ENCODE assay signal across 7 mouse cellular contexts in the genomic region with DNA sequence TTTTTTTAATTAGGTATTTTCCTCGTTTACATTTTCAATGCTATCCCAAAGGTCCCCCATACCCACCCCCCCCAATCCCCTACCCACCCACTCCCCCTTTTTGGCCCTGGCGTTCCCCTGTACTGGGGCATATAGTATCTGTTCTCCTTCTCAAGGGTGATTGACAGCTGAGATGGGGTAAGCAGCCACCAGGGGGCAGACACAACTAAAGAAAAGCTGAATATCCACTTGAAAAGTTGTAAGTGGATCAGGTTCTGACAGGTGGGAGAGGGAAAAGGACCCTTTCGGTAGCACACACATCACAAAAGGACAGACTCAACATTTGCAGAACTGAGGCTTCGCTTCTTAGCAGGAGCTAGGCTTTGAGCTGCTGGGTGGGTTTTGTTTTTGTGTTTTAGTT.
DNase-seq lines count a peak whose midpoint lies in the region; TF ChIP-seq lines count a peak whose summit lies in the region.
"Not testable (repeated sequence)": the region's sequence is repeated elsewhere in the genome, so short reads cannot be mapped to it uniquely, and the experiment has no call there.

No protein-coding gene starts in this region.

- TF ChIP-seq CTCF in left cerebral cortex, adult 2 months (IDR thresholded peaks at IDR 0.05): peak; percentile 57

- peak; percentile 76 for DNase-seq in R1 (ENCODE audit: low read depth, low spot score)
- DNase-seq in cerebellum, postnatal 14 days: peak; percentile 39 to 62
- peak; percentile 60 for DNase-seq in gastrocnemius, postnatal 10 days
- DNase-seq in kidney, adult 11 months: peak; percentile 45
- peak; percentile 31 to 43 for DNase-seq in left cerebral cortex, adult 2 months (ENCODE audit: extremely low spot score in 1 of 2, low spot score in 2 of 2)
- peak; percentile 32 to 66 for DNase-seq in lung, postnatal 4 days
- peak; percentile 16 for DNase-seq in spleen, adult 12 weeks (ENCODE audit: low spot score)

- intact Hi-C loops in left cerebral cortex, adult 2 months (cut with DNase I): loop anchor here (10.0 kb wide), 1 partner anchor 502 kb away; no protein-coding TSS in a partner anchor

- H3K4me3 ChIP-seq in left cerebral cortex, adult 2 months: not testable (repeated sequence)

- not testable (repeated sequence) for H3K27ac ChIP-seq in left cerebral cortex, adult 2 months

Comparison
In these comparisons a context has a peak if more than half of its experiments do, and no peak if none do; other contexts are left out.
1. DNase-seq: peak in every context shown above with its lines; median percentile 76 in R1; 60 in gastrocnemius, postnatal 10 days; 50 in cerebellum, postnatal 14 days; 49 in lung, postnatal 4 days; 45 in kidney, adult 11 months; 37 in left cerebral cortex, adult 2 months; 16 in spleen, adult 12 weeks.